Mouse (Mus musculus) small intestine, adult 2 months (tissue): Measurements from ENCODE around the gene Ffar1. TPM values are rescaled to one million over a fixed set of nuclear protein-coding genes. Genes with fewer than 3 reads are reported as not detected.
A peak's percentile ranks its signal among the peaks of the same experiment; 100 is the strongest.

Source experiments
- H3K27ac ChIP-seq: fragments of 200-500 bp; 2 replicates; pipeline ENCODE4 v1.5.1; 2012; ENCODE audit warnings: low read depth, low read length, control low read depth, inconsistent platforms; ENCODE audit not compliant: insufficient read depth
- H3K27me3 ChIP-seq: fragments of 200-500 bp; 2 replicates; pipeline ENCODE4 v1.6.1; 2012; ENCODE audit warnings: mild to moderate bottlenecking, moderate library complexity, low read length, inconsistent platforms; ENCODE audit not compliant: control insufficient read depth, insufficient read depth
- H3K36me3 ChIP-seq: fragments of 200-500 bp; 2 replicates; pipeline ENCODE4 v1.6.1; 2012; ENCODE audit warnings: mild to moderate bottlenecking, low read length, control low read depth, inconsistent platforms; ENCODE audit not compliant: control insufficient read depth, insufficient read depth
- H3K4me1 ChIP-seq: fragments of 200-500 bp; 2 replicates; pipeline ENCODE4 v1.6.1; 2012; ENCODE audit warnings: low read length, inconsistent platforms, mixed read lengths; ENCODE audit not compliant: control insufficient read depth, insufficient read depth, insufficient read length
- H3K4me3 ChIP-seq: fragments of 200-500 bp; 2 replicates; pipeline ENCODE4 v1.5.1; 2012; ENCODE audit warnings: low read depth, mild to moderate bottlenecking, control low read depth, inconsistent platforms, low read length, moderate library complexity
- CTCF ChIP-seq: fragments of 200-500 bp; IDR thresholded peaks from 2 replicates; pipeline ENCODE4 v1.5.1; 2012; ENCODE audit warnings: low read depth, mild to moderate bottlenecking, control low read depth, inconsistent platforms, low read length, moderate library complexity, mixed read lengths; ENCODE audit not compliant: insufficient replicate concordance, insufficient read length; ENCODE audit errors: extremely low read depth
- POLR2A ChIP-seq: fragments of 200-500 bp; IDR thresholded peaks from 2 replicates; pipeline ENCODE4 v1.6.1; 2012; ENCODE audit warnings: low read depth, mild to moderate bottlenecking, control low read depth, inconsistent platforms, low read length, moderate library complexity
- WGBS: fragments of 180-500 bp; shearing (Covaris S2); methylation state at CpG from one replicate; pipeline ENCODE4 v1.1.7; 2018; 5-methylcytosine and 5-hydroxymethylcytosine counted together
- polyA plus RNA-seq: library from polyadenylated mRNA; depleted of rRNA; stranded (reverse); fragments of >200 nt; gene quantifications from 2 replicates; pipeline ENCODE4 v1.2.3, GENCODE M21; 2012; rRNA removed

The Ffar1 gene
- polyA plus RNA-seq, 1 experiment, result 2.2 TPM

GRCm38 (mm10) chr7:30810319-30810718 lies 51.0 kb downstream of the Ffar1 start:
- no peaks in the 10 kb centered on the region for H3K27me3 ChIP-seq
- no peak overlapping the region for H3K4me3 ChIP-seq
- no peaks in the 10 kb centered on the region for H3K36me3 ChIP-seq
- no peak overlapping the region for H3K27ac ChIP-seq
- H3K4me1 ChIP-seq, result peaks cover 12% of the 10 kb centered on the region; the same call in 1 of the 2 replicates
- 77% methylated on average over 6 of the region's 6 CpGs for WGBS
- TF ChIP-seq POLR2A (no peak), CTCF (peak; percentile 43; the same call in 1 of the 2 replicates)

Other genes with a start within 250 kb of the Ffar1 start
- gene Upk1a, start 248.7 kb downstream of the Ffar1 start, polyA plus RNA-seq, result 7.6 and 8.2 TPM in 2 replicates
- gene Cox6b1, start 235.4 kb downstream of the Ffar1 start, polyA plus RNA-seq, result 459 and 585 TPM in 2 replicates
- gene Etv2, start 225.7 kb downstream of the Ffar1 start, polyA plus RNA-seq, result 0.11 TPM in 1 of 2 replicates, not detected in the other
- gene Rbm42, start 211.2 kb downstream of the Ffar1 start, polyA plus RNA-seq, result 51.5 and 94.9 TPM in 2 replicates
- gene Haus5, start 196.6 kb downstream of the Ffar1 start, polyA plus RNA-seq, result 6.0 and 6.4 TPM in 2 replicates
- gene Pmis2, start 190.0 kb downstream of the Ffar1 start, polyA plus RNA-seq, result not detected in 2 replicates
- 1.1 and 6.1 TPM in 2 replicates for gene 2200002J24Rik, start 162.6 kb downstream of the Ffar1 start, polyA plus RNA-seq
- gene Atp4a, start 149.4 kb downstream of the Ffar1 start, polyA plus RNA-seq, result 0.37 and 1.2 TPM in 2 replicates
- 181 and 200 TPM in 2 replicates for gene Tmem147, start 132.0 kb downstream of the Ffar1 start, polyA plus RNA-seq
- not detected in 2 replicates for gene Gapdhs, start 117.9 kb downstream of the Ffar1 start, polyA plus RNA-seq
- 0.23 and 0.27 TPM in 2 replicates for gene Sbsn, start 110.1 kb downstream of the Ffar1 start, polyA plus RNA-seq
- 1.2 and 2.7 TPM in 2 replicates for gene Dmkn, start 97.8 kb downstream of the Ffar1 start, polyA plus RNA-seq
- not detected in 2 replicates for gene Krtdap, start 73.7 kb downstream of the Ffar1 start, polyA plus RNA-seq
- gene Ffar2, start 37.8 kb downstream of the Ffar1 start, polyA plus RNA-seq, result 9.1 and 9.5 TPM in 2 replicates
- 0.90 and 3.5 TPM in 2 replicates for gene Ffar3, start 5.4 kb downstream of the Ffar1 start, polyA plus RNA-seq
- 4.5 and 9.2 TPM in 2 replicates for gene Cd22, start 18.8 kb upstream of the Ffar1 start, polyA plus RNA-seq
- gene Mag, start 53.3 kb upstream of the Ffar1 start, polyA plus RNA-seq, result 0.48 and 0.52 TPM in 2 replicates
- gene Hamp2, start 63.1 kb upstream of the Ffar1 start, polyA plus RNA-seq, result 0.76 and 58.9 TPM in 2 replicates
- 0.65 TPM in 1 of 2 replicates, not detected in the other for gene Hamp, start 82.5 kb upstream of the Ffar1 start, polyA plus RNA-seq
- 78.9 and 162 TPM in 2 replicates for gene Usf2, start 95.2 kb upstream of the Ffar1 start, polyA plus RNA-seq
- 267 and 816 TPM in 2 replicates for gene Lsr, start 111.9 kb upstream of the Ffar1 start, polyA plus RNA-seq
- 4.4 and 9.8 TPM in 2 replicates for gene Fam187b, start 112.2 kb upstream of the Ffar1 start, polyA plus RNA-seq
- gene Fxyd5, start 180.9 kb upstream of the Ffar1 start, polyA plus RNA-seq, result 24.8 and 31.8 TPM in 2 replicates
- 2.0 and 2.6 TPM in 2 replicates for gene Fxyd7, start 189.9 kb upstream of the Ffar1 start, polyA plus RNA-seq
- gene Fxyd1, start 195.6 kb upstream of the Ffar1 start, polyA plus RNA-seq, result 35.6 and 41.4 TPM in 2 replicates
- gene Lgi4, start 197.8 kb upstream of the Ffar1 start, polyA plus RNA-seq, result 2.5 and 3.0 TPM in 2 replicates
- gene Fxyd3, start 215.1 kb upstream of the Ffar1 start, polyA plus RNA-seq, result 22.7 and 60.7 TPM in 2 replicates